15 mouse cellular contexts compared by ENCODE assay signal in genomic region chr5:146724956-146725355, GRCm38 (mm10).
"Had no signal": no experiment of that assay in that cellular context is flagged by ENCODE, and none has a peak within 500 bp of the region (broad histone marks: within the 10 kb centered on the region; RNA-seq: fewer than 3 reads in every experiment).

No protein-coding gene starts in this region.

- ATAC-seq: intestine, embryonic 15.5 days; liver, postnatal 0 days had no signal

- H3K9me3 ChIP-seq: intestine, embryonic 15.5 days; limb, embryonic 12.5 days; liver, embryonic 13.5 days; neural tube, embryonic 15.5 days had no signal

- H3K4me2 ChIP-seq: intestine, embryonic 15.5 days; limb, embryonic 12.5 days; liver, embryonic 13.5 days; neural tube, embryonic 15.5 days had no signal

- DNase-seq: kidney, adult 18-20 months; kidney, postnatal 10 days; kidney, postnatal 4 days; liver; liver, embryonic 13.5 days; liver, postnatal 0 days; lung, postnatal 36 days; right cerebral cortex, adult 18-20 months; right cerebral cortex, postnatal 25 days had no signal

- H3K27me3 ChIP-seq: intestine, embryonic 15.5 days; limb, embryonic 12.5 days; liver, embryonic 13.5 days; neural tube, embryonic 15.5 days had no signal

- H3K36me3 ChIP-seq: intestine, embryonic 15.5 days; liver, embryonic 13.5 days; neural tube, embryonic 15.5 days had no signal

- H3K4me3 ChIP-seq: intestine, embryonic 15.5 days; limb, embryonic 12.5 days; liver, embryonic 13.5 days; megakaryocyte, embryonic 14.5 days; myocyte; neural tube, embryonic 15.5 days had no signal

- H3K9ac ChIP-seq: intestine, embryonic 15.5 days; limb, embryonic 12.5 days; liver, embryonic 13.5 days; liver, postnatal 0 days; neural tube, embryonic 15.5 days had no signal

- H3K4me1 ChIP-seq: liver, embryonic 13.5 days had no signal

- H3K27ac ChIP-seq: intestine, embryonic 15.5 days; limb, embryonic 12.5 days; liver, embryonic 13.5 days; neural tube, embryonic 15.5 days; stomach, postnatal 0 days had no signal
